Mouse (Mus musculus): ENCODE results near the gene Sgms2. TPM values are rescaled to one million over a fixed set of nuclear protein-coding genes. Genes with fewer than 3 reads are reported as not detected.

The Sgms2 gene
- total and polyA plus RNA-seq, 3 experiments: not detected

DNA sequence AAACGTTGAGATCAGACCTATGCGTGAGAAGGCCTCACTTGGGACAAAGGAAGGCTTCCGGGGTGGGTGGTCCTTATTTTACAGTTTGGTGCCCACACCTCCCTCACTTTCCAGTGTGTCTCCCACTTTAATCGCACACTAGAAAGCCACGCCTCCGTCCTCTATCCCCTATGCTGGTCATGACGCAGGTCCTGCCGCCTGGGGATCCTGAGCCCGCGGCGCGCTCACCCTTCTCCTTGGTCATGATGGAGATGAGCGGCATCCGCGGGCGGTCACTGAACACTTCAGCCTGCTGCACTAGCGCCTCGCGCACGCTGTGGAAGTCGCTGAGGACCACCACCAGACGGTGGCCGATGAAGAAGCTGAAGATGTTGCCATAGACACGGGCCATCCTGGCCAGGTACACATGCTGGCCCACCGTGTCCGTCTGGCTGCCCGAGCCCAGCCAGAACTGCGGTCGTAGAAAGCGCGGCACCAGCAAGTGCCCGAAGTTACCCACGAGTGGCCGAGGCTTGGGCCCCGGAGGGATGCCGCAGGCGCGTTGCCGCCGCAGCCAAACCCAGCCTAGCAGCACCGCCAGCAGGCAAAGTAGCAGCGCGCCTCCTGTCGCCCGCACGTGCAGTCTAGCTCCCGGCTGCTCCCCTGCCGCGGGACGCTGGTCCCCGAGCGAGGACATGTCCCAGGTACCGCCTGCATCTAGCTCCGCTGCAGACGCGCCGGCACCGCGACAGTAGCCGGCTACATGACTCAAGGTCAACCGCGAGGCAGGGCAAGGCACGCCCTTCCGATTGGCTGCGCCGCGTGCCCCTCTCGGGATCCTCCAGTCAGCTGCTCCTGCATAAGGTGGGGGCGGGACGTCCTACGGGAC lies 188.5 kb downstream of the Sgms2 start, which contains the start of gene Cyp2u1:
Cyp2u1 (minus strand) TSS at position 776 of the 868 bp plus-strand sequence.
- Histone ChIP-seq H3K9me3 (replicated peaks; ENCODE audit: low read length) (no peaks in the 10 kb centered on the region), H3K27me3 (replicated peaks) (no peaks in the 10 kb centered on the region), H3K27ac (ENCODE audit: insufficient read depth, low read depth) (no peak within 1 kb of the TSS), H3K4me1 (ENCODE audit: control insufficient read depth in 1 of 2, insufficient read depth in 2 of 2) (peaks cover 6 to 24% of the 10 kb centered on the region in 2 experiments), H3K4me2 (ENCODE audit: insufficient read depth, low read depth, poor library complexity, severe bottlenecking) (peak within 1 kb of the TSS; percentile 68), H3K4me3 (replicated peaks in 1 of 3; ENCODE audit: low read depth in 2 of 3, low read length in 2 of 3, poor library complexity in 1 of 3) (peak within 1 kb of the TSS; percentile 51 to 90 (median 67)), H3K9ac (ENCODE audit: insufficient read depth, low read depth) (peak within 1 kb of the TSS; percentile 39), H3K79me2 (replicated peaks; ENCODE audit: control insufficient read depth, extremely low read depth, insufficient read depth, poor library complexity, severe bottlenecking) (no peaks in the 10 kb centered on the region), H3K36me3 (replicated peaks in 1 of 2; ENCODE audit: control insufficient read depth in 1 of 2, insufficient read depth in 1 of 2, low read length in 1 of 2) (no peaks in the 10 kb centered on the region)
- TF ChIP-seq SIN3A (IDR thresholded peaks at IDR 0.05; ENCODE audit: low read length) (0 out of 2 replicates have a peak, but pooled peaks have one; percentile 16), BHLHE40 (IDR thresholded peaks at IDR 0.05; ENCODE audit: low read depth, low read length) (peak; percentile 53), CHD2 (IDR thresholded peaks at IDR 0.05; ENCODE audit: low read length) (peak; percentile 91), IRF4 (IDR thresholded peaks at IDR 0.05; ENCODE audit: low read depth, low read length) (0 out of 2 replicates have a peak, but pooled peaks have one; percentile 17), MXI1 (IDR thresholded peaks at IDR 0.05; ENCODE audit: low read depth, low read length) (peak; percentile 41; the same call in 1 of the 2 replicates), ELF1 (IDR thresholded peaks at IDR 0.05; ENCODE audit: low read depth, low read length) (no peak), UBTF (IDR thresholded peaks at IDR 0.05; ENCODE audit: low read depth, low read length) (0 out of 2 replicates have a peak, but pooled peaks have one; percentile 65), POLR2A (IDR thresholded peaks at IDR 0.05; ENCODE audit: low read depth, low read length) (peak; percentile 58), NRF1 (IDR thresholded peaks at IDR 0.05; ENCODE audit: low read depth, low read length) (peak; percentile 43; the same call in 1 of the 2 replicates), JUND (conservative IDR thresholded peaks at IDR 0.05; ENCODE audit: low read depth, low read length) (no peak), TCF12 (IDR thresholded peaks at IDR 0.05; ENCODE audit: low read depth, low read length) (peak; percentile 22; the same call in 1 of the 2 replicates), CTCF (conservative IDR thresholded peaks at IDR 0.05 in 1 of 2, IDR thresholded peaks at IDR 0.05 in 1 of 2; ENCODE audit: low read depth in 2 of 2, low read length in 2 of 2) (no peak)
- dilution Hi-C loops (cut with MboI; ENCODE audit: extremely low pct_ligation_motif_present, extremely low pct_unique_long_range_greater_than_20kb, low sequenced_read_pairs): no loop called here
- DNase-seq (ENCODE audit: extremely low read depth): peak; percentile 85
- in situ Hi-C loops (cut with MboI; ENCODE audit: low pct_ligation_motif_present, low pct_unique_long_range_greater_than_20kb, low sequenced_read_pairs): loop anchor here (5.0 kb wide), 1 partner anchor 255 kb away; no protein-coding TSS in a partner anchor

DNA sequence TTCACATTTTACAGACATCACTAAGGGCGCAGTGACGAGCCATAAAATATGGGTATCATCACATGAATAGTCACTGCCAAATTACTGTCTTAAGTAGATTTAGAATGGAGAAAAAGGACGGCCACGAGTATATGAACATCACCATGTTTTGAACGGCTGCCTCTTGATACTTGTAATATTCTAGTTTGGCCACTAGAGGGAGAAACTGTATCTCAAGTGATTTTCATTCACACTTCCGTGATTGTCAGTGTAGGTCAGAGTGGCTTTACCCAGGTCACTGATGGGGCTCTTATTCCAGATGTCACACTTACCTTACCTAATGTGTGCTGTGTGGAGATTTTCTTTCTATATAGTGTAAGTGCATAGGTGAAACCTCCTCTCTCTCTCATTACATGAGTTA lies 191.3 kb downstream of the Sgms2 start:
- Histone ChIP-seq H3K79me2 (replicated peaks; ENCODE audit: control insufficient read depth, extremely low read depth, insufficient read depth, poor library complexity, severe bottlenecking) (no peaks in the 10 kb centered on the region), H3K4me2 (ENCODE audit: insufficient read depth, low read depth, poor library complexity, severe bottlenecking) (no peak overlapping the region), H3K27ac (ENCODE audit: insufficient read depth, low read depth) (no peak overlapping the region), H3K36me3 (replicated peaks in 1 of 2; ENCODE audit: control insufficient read depth in 1 of 2, insufficient read depth in 1 of 2, low read length in 1 of 2) (no peaks in the 10 kb centered on the region), H3K4me1 (ENCODE audit: control insufficient read depth in 1 of 2, insufficient read depth in 2 of 2) (peaks cover 29 to 52% of the 10 kb centered on the region in 2 experiments), H3K27me3 (replicated peaks) (no peaks in the 10 kb centered on the region), H3K9me3 (replicated peaks; ENCODE audit: low read length) (no peaks in the 10 kb centered on the region), H3K9ac (ENCODE audit: insufficient read depth, low read depth) (no peak overlapping the region), H3K4me3 (replicated peaks in 1 of 3; ENCODE audit: low read depth in 2 of 3, low read length in 2 of 3, poor library complexity in 1 of 3) (no peak overlapping the region)
- dilution Hi-C loops (cut with MboI; ENCODE audit: extremely low pct_ligation_motif_present, extremely low pct_unique_long_range_greater_than_20kb, low sequenced_read_pairs): no loop called here
- DNase-seq (ENCODE audit: extremely low read depth): peak; percentile 76
- in situ Hi-C loops (cut with MboI; ENCODE audit: low pct_ligation_motif_present, low pct_unique_long_range_greater_than_20kb, low sequenced_read_pairs): loop anchor here (5.0 kb wide), 1 partner anchor 257 kb away; no protein-coding TSS in a partner anchor
- TF ChIP-seq NELFE (IDR thresholded peaks at IDR 0.05; ENCODE audit: low read depth, low read length) (no peak), SMC3 (IDR thresholded peaks at IDR 0.05; ENCODE audit: low read depth, low read length) (peak; percentile 48), RAD21 (IDR thresholded peaks at IDR 0.05; ENCODE audit: low read depth, low read length) (peak; percentile 66), CHD2 (IDR thresholded peaks at IDR 0.05; ENCODE audit: low read length) (no peak), ELF1 (IDR thresholded peaks at IDR 0.05; ENCODE audit: low read depth, low read length) (peak; percentile 88), CTCF (conservative IDR thresholded peaks at IDR 0.05 in 1 of 2, IDR thresholded peaks at IDR 0.05 in 1 of 2; ENCODE audit: low read depth in 2 of 2, low read length in 2 of 2) (peak; percentile 74), IRF4 (IDR thresholded peaks at IDR 0.05; ENCODE audit: low read depth, low read length) (0 out of 2 replicates have a peak, but pooled peaks have one; percentile 22)

All from CH12.LX (cell line).